Mouse (Mus musculus) splenic B cell, adult 2 months (primary cell): ENCODE results near the gene Gpx1.
A peak's percentile ranks its signal among the peaks of the same experiment; 100 is the strongest.

Experiments
- DNase-seq: peaks from one replicate; pipeline ENCODE4 v3.0.0-alpha.2; 2011; ENCODE audit warnings: low read depth, low spot score
- H3K27me3 ChIP-seq: 2 replicates; pipeline ENCODE4 v1.6.1; 2012; ENCODE audit warnings: mild to moderate bottlenecking, low read length, moderate library complexity, mixed read lengths; ENCODE audit not compliant: control insufficient read depth, poor library complexity, insufficient read depth, severe bottlenecking
- H3K36me3 ChIP-seq: 2 replicates; pipeline ENCODE4 v1.6.1; 2012; ENCODE audit warnings: mild to moderate bottlenecking, low read length, moderate library complexity, mixed read lengths; ENCODE audit not compliant: control insufficient read depth, poor library complexity, insufficient read depth, severe bottlenecking

The Gpx1 gene

GRCm38 (mm10) chr9:108347024-108347423 is 8.3 kb downstream of the Gpx1 start:
- no peak for DNase-seq
- Histone ChIP-seq H3K36me3 (peaks cover 4% of the 10 kb centered on the region), H3K27me3 (no peaks in the 10 kb centered on the region)

GRCm38 (mm10) chr9:108347540-108348289 is 9.0 kb downstream of the Gpx1 start, which contains the start of gene Usp4:
Usp4 (plus strand) TSS chr9:108347853.
- H3K36me3 ChIP-seq: peaks cover 4% of the 10 kb centered on the region
- no peaks in the 10 kb centered on the region for H3K27me3 ChIP-seq
- DNase-seq: peak; percentile 92

- no peak for DNase-seq
- H3K36me3 ChIP-seq: peaks cover 4% of the 10 kb centered on the region
- H3K27me3 ChIP-seq: no peaks in the 10 kb centered on the region
These were observed 9.6 kb downstream of the Gpx1 start for GRCm38 (mm10) chr9:108348290-108348680.

GRCm38 (mm10) chr9:108349727-108350126 is 11.0 kb downstream of the Gpx1 start:
- Histone ChIP-seq H3K27me3 (no peaks in the 10 kb centered on the region), H3K36me3 (peaks cover 4% of the 10 kb centered on the region)
- DNase-seq: no peak

GRCm38 (mm10) chr9:108378234-108378633 is 39.5 kb downstream of the Gpx1 start:
- Histone ChIP-seq H3K27me3 (no peaks in the 10 kb centered on the region), H3K36me3 (peaks cover 23% of the 10 kb centered on the region)
- DNase-seq: no peak

- Histone ChIP-seq H3K36me3 (peaks cover 23% of the 10 kb centered on the region), H3K27me3 (no peaks in the 10 kb centered on the region)
- DNase-seq: no peak
These were observed 40.0 kb downstream of the Gpx1 start for GRCm38 (mm10) chr9:108378736-108379135.

GRCm38 (mm10) chr9:108379294-108379693 is 40.6 kb downstream of the Gpx1 start:
- H3K27me3 ChIP-seq: no peaks in the 10 kb centered on the region
- peaks cover 23% of the 10 kb centered on the region for H3K36me3 ChIP-seq
- no peak for DNase-seq

- no peak for DNase-seq
- no peaks in the 10 kb centered on the region for H3K27me3 ChIP-seq
These were observed 42.7 kb downstream of the Gpx1 start for GRCm38 (mm10) chr9:108381382-108381781.

GRCm38 (mm10) chr9:108385006-108385405 is 46.3 kb downstream of the Gpx1 start:
- Histone ChIP-seq H3K36me3 (peaks cover 34% of the 10 kb centered on the region), H3K27me3 (no peaks in the 10 kb centered on the region)
- no peak for DNase-seq

More at GRCm38 (mm10) chr9:108381382-108381781, 42.7 kb downstream of the Gpx1 start:
- H3K36me3 ChIP-seq: peaks cover 28% of the 10 kb centered on the region

GRCm38 (mm10) chr9:108386816-108387215 is 48.1 kb downstream of the Gpx1 start:
- no peak for DNase-seq
- peaks cover 34% of the 10 kb centered on the region for H3K36me3 ChIP-seq
- no peaks in the 10 kb centered on the region for H3K27me3 ChIP-seq

- Histone ChIP-seq H3K27me3 (no peaks in the 10 kb centered on the region), H3K36me3 (peaks cover 36% of the 10 kb centered on the region)
- DNase-seq: no peak
These were observed 49.9 kb downstream of the Gpx1 start for GRCm38 (mm10) chr9:108388601-108389000.

- no peaks in the 10 kb centered on the region for H3K27me3 ChIP-seq
- peaks cover 37% of the 10 kb centered on the region for H3K36me3 ChIP-seq
- DNase-seq: no peak
These were observed 50.5 kb downstream of the Gpx1 start for GRCm38 (mm10) chr9:108389220-108389619.
